In genomic region chr4:152158585-152159284, GRCm38 (mm10) we compare ENCODE assay signal across 8 mouse cellular contexts. TPM values are rescaled to one million over a fixed set of nuclear protein-coding genes. Genes with fewer than 3 reads are reported as not detected.
A peak's percentile ranks its signal among the peaks of the same experiment; 100 is the strongest.
DNase-seq lines count a peak whose midpoint lies in the region; ATAC-seq and TF ChIP-seq lines count a peak whose summit lies in the region.

Hes2 (plus strand) TSS chr4:152158867.

- no peak for DNase-seq in lung, embryonic 14.5 days
- no peak for DNase-seq in lung, postnatal 25 days (ENCODE audit: low spot score)
- no peak for DNase-seq in frontal cortex, postnatal 10 days (ENCODE audit: low spot score in 2 of 2)
- DNase-seq in ovary, postnatal 14 days (ENCODE audit: low spot score) = no peak

- H3K9me3 ChIP-seq in lung, embryonic 14.5 days (ENCODE audit: low read depth, low read length) = no peaks in the 10 kb centered on the region
- H3K9me3 ChIP-seq in forebrain, embryonic 15.5 days = no peaks in the 10 kb centered on the region
- no peaks in the 10 kb centered on the region for H3K9me3 ChIP-seq in limb, embryonic 13.5 days
- no peaks in the 10 kb centered on the region for H3K9me3 ChIP-seq in neural tube, embryonic 12.5 days

- peaks cover 54% of the 10 kb centered on the region for H3K27me3 ChIP-seq in lung, embryonic 14.5 days (ENCODE audit: insufficient read depth, low read length)
- H3K27me3 ChIP-seq in forebrain, embryonic 15.5 days = peaks cover 62% of the 10 kb centered on the region
- peaks cover 92% of the 10 kb centered on the region for H3K27me3 ChIP-seq in limb, embryonic 13.5 days
- peaks cover 80% of the 10 kb centered on the region for H3K27me3 ChIP-seq in neural tube, embryonic 12.5 days (replicated peaks)

- peak within 1 kb of the TSS; percentile 41; the same call in 1 of the 2 replicates for H3K4me2 ChIP-seq in lung, embryonic 14.5 days
- H3K4me2 ChIP-seq in forebrain, embryonic 15.5 days (replicated peaks) = 0 out of 2 replicates have a peak within 1 kb of the TSS, but pooled peaks have one; percentile 11
- peak within 1 kb of the TSS; percentile 55 for H3K4me2 ChIP-seq in limb, embryonic 13.5 days (replicated peaks)
- peak within 1 kb of the TSS; percentile 40 for H3K4me2 ChIP-seq in neural tube, embryonic 12.5 days (replicated peaks)

- no peak for TF ChIP-seq CTCF in lung, embryonic 14.5 days (IDR thresholded peaks at IDR 0.05; ENCODE audit: low read depth)

- H3K4me3 ChIP-seq in lung, embryonic 14.5 days (ENCODE audit: low read depth, low read length) = peak within 1 kb of the TSS; percentile 21
- no peak within 1 kb of the TSS for H3K4me3 ChIP-seq in forebrain, embryonic 15.5 days
- H3K4me3 ChIP-seq in limb, embryonic 13.5 days = peak within 1 kb of the TSS; percentile 27
- H3K4me3 ChIP-seq in neural tube, embryonic 12.5 days = peak within 1 kb of the TSS; percentile 18; the same call in 1 of the 2 replicates

- H3K27ac ChIP-seq in lung, embryonic 14.5 days (ENCODE audit: low read depth) = no peak within 1 kb of the TSS
- no peak within 1 kb of the TSS for H3K27ac ChIP-seq in forebrain, embryonic 15.5 days (replicated peaks)
- no peak within 1 kb of the TSS for H3K27ac ChIP-seq in limb, embryonic 13.5 days
- no peak within 1 kb of the TSS for H3K27ac ChIP-seq in neural tube, embryonic 12.5 days

- H3K36me3 ChIP-seq in lung, embryonic 14.5 days (ENCODE audit: insufficient read depth) = no peaks in the 10 kb centered on the region
- H3K36me3 ChIP-seq in forebrain, embryonic 15.5 days = no peaks in the 10 kb centered on the region
- no peaks in the 10 kb centered on the region for H3K36me3 ChIP-seq in limb, embryonic 13.5 days
- no peaks in the 10 kb centered on the region for H3K36me3 ChIP-seq in neural tube, embryonic 12.5 days

- 4% methylated on average over 35 of the region's 35 CpGs for WGBS in lung, embryonic 14.5 days
- 3% methylated on average over 35 of the region's 35 CpGs for WGBS in forebrain, embryonic 15.5 days
- WGBS in limb, embryonic 13.5 days = 4% methylated on average over 35 of the region's 35 CpGs
- 3% methylated on average over 35 of the region's 35 CpGs for WGBS in neural tube, embryonic 12.5 days

- no peak within 1 kb of the TSS for H3K9ac ChIP-seq in lung, embryonic 14.5 days
- H3K9ac ChIP-seq in forebrain, embryonic 15.5 days (replicated peaks) = no peak within 1 kb of the TSS
- no peak within 1 kb of the TSS for H3K9ac ChIP-seq in limb, embryonic 13.5 days
- 0 out of 2 replicates have a peak within 1 kb of the TSS, but pooled peaks have one; percentile 8 for H3K9ac ChIP-seq in neural tube, embryonic 12.5 days

- no peak for ATAC-seq in lung, embryonic 14.5 days (ENCODE audit: insufficient read depth)
- ATAC-seq in forebrain, embryonic 15.5 days (replicated peaks) = no peak
- ATAC-seq in limb, embryonic 13.5 days (ENCODE audit: low FRiP score, low read depth) = no peak
- ATAC-seq in neural tube, embryonic 12.5 days (ENCODE audit: low FRiP score, low read depth) = no peak
- no peak for ATAC-seq in activated CD4-positive, CD25-positive, alpha-beta regulatory T cell, adult 4 months

- H3K4me1 ChIP-seq in lung, embryonic 14.5 days (ENCODE audit: insufficient read depth) = no peaks in the 10 kb centered on the region
- peaks cover 19% of the 10 kb centered on the region for H3K4me1 ChIP-seq in forebrain, embryonic 15.5 days
- peaks cover 18% of the 10 kb centered on the region for H3K4me1 ChIP-seq in limb, embryonic 13.5 days
- H3K4me1 ChIP-seq in neural tube, embryonic 12.5 days = peaks cover 12% of the 10 kb centered on the region

RNA-seq across cellular contexts. Expression of gene Hes2, which starts in this region (rescaled TPM):
- 0.18 TPM in 1 of 2 replicates, not detected in the other for polyA plus RNA-seq in lung, embryonic 14.5 days (2014; fragmentation: Nextera tagmentation; extraction: Ambion mirVana)
- not detected in 2 replicates for polyA plus RNA-seq in forebrain, embryonic 15.5 days (2015; fragmentation: Nextera tagmentation; extraction: Ambion mirVana)
- polyA plus RNA-seq in limb, embryonic 13.5 days (2015; fragmentation: Nextera tagmentation; extraction: Ambion mirVana) = not detected in 2 replicates
- 0.24 and 1.7 TPM in 2 replicates for polyA plus RNA-seq in neural tube, embryonic 12.5 days (2016; fragmentation: Nextera tagmentation; extraction: Ambion mirVana)
- polyA plus RNA-seq in activated CD4-positive, CD25-positive, alpha-beta regulatory T cell, adult 4 months (2017; shearing (Covaris generic)) = not detected
